Mouse (Mus musculus) CH12.LX (cell line): ENCODE data around the gene Txndc2. TPM values are rescaled to one million over a fixed set of nuclear protein-coding genes. Genes with fewer than 3 reads are reported as not detected.
A peak's percentile ranks its signal among the peaks of the same experiment; 100 is the strongest.

Source experiments
- DNase-seq: peaks from one replicate; pipeline ENCODE4 v3.0.0-alpha.2; 2013; ENCODE audit errors: extremely low read depth
- H3K27ac ChIP-seq: 2 replicates; pipeline ENCODE4 v1.5.1; 2012; ENCODE audit warnings: low read depth, mild to moderate bottlenecking, control low read depth, moderate library complexity; ENCODE audit not compliant: insufficient read depth
- H3K27me3 ChIP-seq: replicated peaks from 2 replicates; pipeline ENCODE3; 2012; ENCODE audit warnings: inconsistent platforms
- H3K36me3 ChIP-seq, 2 experiments: replicated peaks in 1 of 2; 2 replicates each; pipeline versions ENCODE3 to v1.6.1; 2012; ENCODE audit warnings: inconsistent platforms in 1 of 2, low read length in 1 of 2, mild to moderate bottlenecking in 1 of 2, mixed read lengths in 1 of 2, moderate library complexity in 1 of 2; ENCODE audit not compliant: control insufficient read depth in 1 of 2, insufficient read depth in 1 of 2
- H3K4me1 ChIP-seq, 2 experiments: 2 replicates each; pipeline ENCODE4 v1.6.1; 2012; ENCODE audit warnings: inconsistent platforms in 1 of 2, moderate library complexity in 1 of 2; ENCODE audit not compliant: insufficient read depth in 2 of 2, control insufficient read depth in 1 of 2
- H3K4me2 ChIP-seq: 2 replicates; pipeline ENCODE4 v1.6.1; 2012; ENCODE audit warnings: low read depth, mild to moderate bottlenecking, control low read depth; ENCODE audit not compliant: poor library complexity, insufficient read depth, severe bottlenecking
- H3K4me3 ChIP-seq, 3 experiments: fragments of 150-350 bp in 1 of 3; sonication (generic) in 1 of 3; replicated peaks in 1 of 3; 2 replicates each; pipeline versions ENCODE3 to v1.5.1; 2011 to 2012; ENCODE audit warnings: low read depth in 2 of 3, low read length in 2 of 3, mild to moderate bottlenecking in 2 of 3, moderate library complexity in 2 of 3, control low read depth in 1 of 3, improper control_type of control experiment in 1 of 3, inconsistent platforms in 1 of 3, mixed read lengths in 1 of 3; ENCODE audit not compliant: poor library complexity in 1 of 3
- H3K79me2 ChIP-seq: replicated peaks from 2 replicates; pipeline ENCODE4 v1.6.1; 2012; ENCODE audit warnings: mild to moderate bottlenecking, moderate library complexity; ENCODE audit not compliant: control insufficient read depth, poor library complexity, insufficient read depth, severe bottlenecking; ENCODE audit errors: extremely low read depth
- H3K9ac ChIP-seq: 2 replicates; pipeline ENCODE4 v1.6.1; 2012; ENCODE audit warnings: low read depth, mild to moderate bottlenecking, control low read depth, moderate library complexity; ENCODE audit not compliant: insufficient read depth
- H3K9me3 ChIP-seq: replicated peaks from 2 replicates; pipeline ENCODE3; 2012; ENCODE audit warnings: low read length, inconsistent platforms, mixed read lengths
- CHD2 ChIP-seq: IDR thresholded peaks from 2 replicates; pipeline ENCODE4 v1.6.1; 2011; ENCODE audit warnings: low read length, improper control_type of control experiment
- E2F4 ChIP-seq: IDR thresholded peaks from 2 replicates; pipeline ENCODE4 v1.6.1; 2011; ENCODE audit warnings: low read depth, low read length, improper control_type of control experiment; ENCODE audit not compliant: insufficient replicate concordance
- ELF1 ChIP-seq: IDR thresholded peaks from 2 replicates; pipeline ENCODE4 v1.6.1; 2014; ENCODE audit warnings: low read depth, mild to moderate bottlenecking, inconsistent platforms, low read length, improper control_type of control experiment
- HCFC1 ChIP-seq: IDR thresholded peaks from 2 replicates; pipeline ENCODE4 v1.6.1; 2012; ENCODE audit warnings: low read depth, mild to moderate bottlenecking, inconsistent platforms, low read length, improper control_type of control experiment
- IRF4 ChIP-seq: IDR thresholded peaks from 2 replicates; pipeline ENCODE4 v1.6.1; 2014; ENCODE audit warnings: low read depth, mild to moderate bottlenecking, inconsistent platforms, low read length, improper control_type of control experiment
- MAFK ChIP-seq: IDR thresholded peaks from 2 replicates; pipeline ENCODE4 v1.6.1; 2011; ENCODE audit warnings: low read length, improper control_type of control experiment; ENCODE audit not compliant: insufficient replicate concordance
- MXI1 ChIP-seq: IDR thresholded peaks from 2 replicates; pipeline ENCODE4 v1.6.1; 2011; ENCODE audit warnings: mild to moderate bottlenecking, low read depth, low read length, improper control_type of control experiment
- NRF1 ChIP-seq: IDR thresholded peaks from 2 replicates; pipeline ENCODE4 v1.6.1; 2014; ENCODE audit warnings: low read depth, mild to moderate bottlenecking, inconsistent platforms, low read length, improper control_type of control experiment, moderate library complexity
- PAX5 ChIP-seq: IDR thresholded peaks from 2 replicates; pipeline ENCODE4 v1.6.1; 2012; ENCODE audit warnings: low read length, inconsistent platforms, mixed read lengths
- POLR2AphosphoS2 ChIP-seq: IDR thresholded peaks from 2 replicates; pipeline ENCODE4 v1.6.1; 2011; ENCODE audit warnings: low read depth, low read length, improper control_type of control experiment
- RCOR1 ChIP-seq: conservative IDR thresholded peaks from 2 replicates; pipeline ENCODE4 v1.6.1; 2012; ENCODE audit warnings: low read depth, mild to moderate bottlenecking, inconsistent platforms, low read length, improper control_type of control experiment
- SIN3A ChIP-seq: IDR thresholded peaks from 2 replicates; pipeline ENCODE4 v1.6.1; 2012; ENCODE audit warnings: low read length, improper control_type of control experiment, inconsistent platforms
- TBP ChIP-seq: conservative IDR thresholded peaks from 2 replicates; pipeline ENCODE4 v1.6.1; 2011; ENCODE audit warnings: low read depth, low read length, improper control_type of control experiment
- UBTF ChIP-seq: IDR thresholded peaks from 2 replicates; pipeline ENCODE4 v1.6.1; 2012; ENCODE audit warnings: low read depth, mild to moderate bottlenecking, inconsistent platforms, low read length, improper control_type of control experiment, moderate library complexity
- USF1 ChIP-seq: IDR thresholded peaks from 2 replicates; pipeline ENCODE4 v1.6.1; 2014; ENCODE audit warnings: low read depth, mild to moderate bottlenecking, inconsistent platforms, low read length, improper control_type of control experiment
- USF2 ChIP-seq: conservative IDR thresholded peaks from 2 replicates; pipeline ENCODE4 v1.6.1; 2011; ENCODE audit warnings: low read depth, low read length, improper control_type of control experiment
- ZC3H11A ChIP-seq: IDR thresholded peaks from 2 replicates; pipeline ENCODE4 v1.6.1; 2012; ENCODE audit warnings: low read depth, mild to moderate bottlenecking, inconsistent platforms, low read length, improper control_type of control experiment
- ZNF384 ChIP-seq: IDR thresholded peaks from 2 replicates; pipeline ENCODE4 v1.6.1; 2012; ENCODE audit warnings: low read depth, low read length, improper control_type of control experiment, inconsistent platforms
- dilution Hi-C: fragments of 300-500 bp; cut with MboI; formaldehyde crosslinking; loops from 2 replicates; pipeline ENCODE4 v1.14.3; 2020; ENCODE audit warnings: low sequenced_read_pairs; ENCODE audit not compliant: extremely low pct_unique_long_range_greater_than_20kb, extremely low pct_ligation_motif_present
- in situ Hi-C: fragments of 300-500 bp; cut with MboI; formaldehyde crosslinking; loops from 3 replicates; pipeline ENCODE4 v1.14.3; 2019; ENCODE audit warnings: low sequenced_read_pairs, low pct_ligation_motif_present, low pct_unique_long_range_greater_than_20kb, mixed read lengths
- polyA plus RNA-seq: library from polyadenylated mRNA; unstranded; fragments of >175 nt; gene quantifications from 2 replicates; pipeline ENCODE4 v1.2.1, GENCODE M21; 2012; ENCODE audit warnings: low read depth; ENCODE audit not compliant: insufficient read length
- total RNA-seq, 2 experiments: library from RNA; depleted of rRNA; stranded (reverse); fragments of 300-350 nt in 1 of 2; fragments of >200 nt in 1 of 2; gene quantifications; 2 replicates each; pipeline ENCODE4 v1.2.3; 2012 to 2014

Txndc2 gene
- total and polyA plus RNA-seq, 3 experiments: not detected

DNA sequence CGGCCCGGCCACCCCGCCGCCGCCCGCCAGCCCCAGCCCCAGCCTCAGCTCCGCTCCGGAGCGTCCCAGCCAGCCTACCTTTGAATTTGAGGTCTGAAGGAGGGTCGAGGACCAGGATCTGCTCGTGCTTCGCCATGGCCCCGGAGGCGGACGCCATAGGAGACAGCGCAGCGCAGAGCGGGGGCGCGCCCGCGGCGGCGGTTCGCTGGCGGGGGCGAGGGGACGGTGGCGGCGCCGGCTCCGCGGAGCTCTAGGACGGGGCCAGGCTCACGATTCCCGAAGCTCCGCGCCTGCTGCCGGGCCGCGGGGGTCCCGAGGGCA lies 28.9 kb downstream of the Txndc2 start:
- peak; percentile 38; the same call in 1 of the 2 replicates for TF ChIP-seq CHD2
- no peak for TF ChIP-seq ZC3H11A
- TF ChIP-seq, all 38 proteins: peak for 1
- dilution Hi-C loops (no loop called here), in situ Hi-C loops (no loop called here)
- Histone ChIP-seq H3K27me3 (no peaks in the 10 kb centered on the region), H3K79me2 (peaks cover 45% of the 10 kb centered on the region), H3K27ac (peak overlapping the region; percentile 80), H3K9ac (peak overlapping the region; percentile 99), H3K4me3 (peak overlapping the region; percentile 68 to 92 (median 92)), H3K4me2 (no peak overlapping the region), H3K36me3 (peaks cover 4 to 12% of the 10 kb centered on the region in 2 experiments), H3K9me3 (no peaks in the 10 kb centered on the region), H3K4me1 (peaks cover 3 to 26% of the 10 kb centered on the region in 2 experiments)
- no peak for DNase-seq

DNA sequence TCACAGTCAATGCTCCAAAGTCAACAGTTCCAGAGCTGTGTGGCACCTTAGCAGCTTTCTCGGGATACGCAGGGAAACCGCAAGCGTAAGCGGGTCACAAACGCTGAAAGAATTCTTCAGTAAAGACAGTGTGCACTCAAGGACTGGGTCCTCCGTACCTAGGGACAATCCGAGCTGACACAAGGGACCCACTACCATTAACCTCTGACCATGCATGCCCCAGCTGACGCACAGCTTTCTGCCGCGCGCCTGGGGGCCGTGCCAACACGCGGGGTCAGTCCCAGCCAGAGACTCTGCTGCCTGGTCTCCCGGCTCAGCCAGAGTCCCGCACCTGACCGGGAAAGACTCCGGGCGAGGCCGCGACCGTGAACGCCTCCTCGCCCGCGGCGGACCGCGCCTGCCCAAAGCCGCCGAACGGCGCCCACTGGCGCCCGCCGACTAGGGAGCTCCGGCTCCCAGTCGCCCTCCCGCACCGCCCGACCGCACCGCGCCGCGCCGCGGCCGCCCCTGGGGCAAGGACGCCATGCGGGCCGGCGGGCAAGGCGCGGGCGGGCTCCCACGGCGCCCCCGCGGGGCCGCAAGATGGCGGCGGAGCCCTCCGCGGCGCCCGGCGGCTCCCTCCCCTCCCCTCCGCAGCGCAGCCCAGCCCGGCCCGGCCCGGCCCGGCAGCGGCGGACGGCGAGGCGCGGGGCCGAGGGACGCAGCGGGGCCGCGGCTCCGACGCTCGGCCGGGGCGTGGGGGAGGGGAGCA lies 29.4 kb downstream of the Txndc2 start:
- peaks cover 5 to 31% of the 10 kb centered on the region in 2 experiments for H3K4me1 ChIP-seq
- no peaks in the 10 kb centered on the region for H3K27me3 ChIP-seq
- dilution Hi-C loops: no loop called here
- peak overlapping the region; percentile 74 for H3K4me2 ChIP-seq
- DNase-seq: peak; percentile 21
- TF ChIP-seq UBTF (peak; percentile 12; the same call in 1 of the 2 replicates), MAFK (no peak), SIN3A (no peak), MXI1 (0 out of 2 replicates have a peak, but pooled peaks have one; percentile 51)
- peak overlapping the region; percentile 99 for H3K9ac ChIP-seq
- peak overlapping the region; percentile 91 to 92 (median 92) for H3K4me3 ChIP-seq
- peaks cover 4 to 12% of the 10 kb centered on the region in 2 experiments for H3K36me3 ChIP-seq
- no peaks in the 10 kb centered on the region for H3K9me3 ChIP-seq
- H3K27ac ChIP-seq: peak overlapping the region; percentile 80
- in situ Hi-C loops: no loop called here
- peaks cover 50% of the 10 kb centered on the region for H3K79me2 ChIP-seq

DNA sequence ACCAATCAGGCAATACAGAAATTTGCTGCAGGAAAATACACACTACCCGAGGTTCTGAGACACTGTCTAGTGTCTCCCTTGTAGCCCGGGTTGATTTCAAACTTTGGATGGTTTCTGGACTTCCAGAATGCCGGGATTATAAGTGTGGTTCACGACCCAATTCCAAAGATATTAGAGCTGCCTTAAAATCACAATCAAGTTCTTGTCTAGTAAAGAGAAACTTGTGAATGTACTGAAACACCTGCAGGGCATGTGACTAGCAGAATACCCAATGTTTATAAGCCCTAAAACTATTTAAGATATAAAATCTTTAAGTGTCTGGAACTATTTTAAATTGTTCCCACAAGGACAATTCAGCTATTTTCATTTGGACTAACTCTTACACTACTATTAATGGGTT lies 30.2 kb downstream of the Txndc2 start:
- H3K9ac ChIP-seq: peak overlapping the region; percentile 99; the same call in 1 of the 2 replicates
- DNase-seq: peak; percentile 26

More for the DNA sequence above, 30.2 kb downstream of the Txndc2 start:
- Histone ChIP-seq H3K4me1 (peaks cover 5 to 40% of the 10 kb centered on the region in 2 experiments), H3K36me3 (peaks cover 4 to 12% of the 10 kb centered on the region in 2 experiments), H3K4me3 (peak overlapping the region; percentile 46 to 92 (median 91)), H3K9me3 (no peaks in the 10 kb centered on the region), H3K27me3 (no peaks in the 10 kb centered on the region), H3K4me2 (peak overlapping the region; percentile 87), H3K27ac (no peak overlapping the region), H3K79me2 (peaks cover 59% of the 10 kb centered on the region)
- dilution Hi-C loops (no loop called here), in situ Hi-C loops (no loop called here)
- TF ChIP-seq USF2: no peak
- TF ChIP-seq USF1: no peak
- no peak for TF ChIP-seq CHD2
- TF ChIP-seq PAX5: no peak
- TF ChIP-seq IRF4: no peak
- no peak for TF ChIP-seq NRF1
- TF ChIP-seq ZNF384: no peak
- TF ChIP-seq HCFC1: no peak
- no peak for TF ChIP-seq RCOR1
- TF ChIP-seq E2F4: no peak
- no peak for TF ChIP-seq ELF1
- TF ChIP-seq POLR2AphosphoS2: no peak
- no peak for TF ChIP-seq TBP
- TF ChIP-seq MXI1: no peak
